Mouse (Mus musculus) hindbrain, embryonic 15.5 days (tissue): ENCODE data around the gene Rpl10. TPM values are rescaled to one million over a fixed set of nuclear protein-coding genes. Genes with fewer than 3 reads are reported as not detected.

Experiments used
- ATAC-seq: fragments of 200-750 bp; cut with Nextera tagmentation; 2 replicates; pipeline ENCODE4 v1.8.0; 2017; ENCODE audit warnings: low read depth, moderate number of reproducible peaks, moderate TSS enrichment; ENCODE audit not compliant: low FRiP score
- H3K27ac ChIP-seq: fragments of 300-500 bp; sonication (generic); replicated peaks from 2 replicates; pipeline ENCODE4 v1.5.1; 2015; ENCODE audit warnings: mild to moderate bottlenecking, inconsistent platforms
- H3K27me3 ChIP-seq: fragments of 300-500 bp; sonication (generic); 2 replicates; pipeline ENCODE4 v1.6.1; 2015; ENCODE audit warnings: control low read depth, inconsistent platforms
- H3K36me3 ChIP-seq: fragments of 300-500 bp; sonication (generic); 2 replicates; pipeline ENCODE4 v1.6.1; 2015; ENCODE audit warnings: control low read depth, inconsistent platforms
- H3K4me1 ChIP-seq: fragments of 300-500 bp; sonication (generic); replicated peaks from 2 replicates; pipeline ENCODE4 v1.6.1; 2015; ENCODE audit warnings: control low read depth, inconsistent platforms
- H3K4me2 ChIP-seq: fragments of 300-500 bp; sonication (generic); 2 replicates; pipeline ENCODE4 v1.6.1; 2015; ENCODE audit warnings: moderate library complexity, mild to moderate bottlenecking, inconsistent platforms
- H3K4me3 ChIP-seq: fragments of 300-500 bp; sonication (generic); 2 replicates; pipeline ENCODE4 v1.5.1; 2015; ENCODE audit warnings: mild to moderate bottlenecking, inconsistent platforms
- H3K9ac ChIP-seq: fragments of 300-500 bp; sonication (generic); 2 replicates; pipeline ENCODE4 v1.6.1; 2015; ENCODE audit warnings: inconsistent platforms
- H3K9me3 ChIP-seq: fragments of 300-500 bp; sonication (generic); 2 replicates; pipeline ENCODE4 v1.6.1; 2016; ENCODE audit warnings: control low read depth, inconsistent platforms
- WGBS: fragments of 180-500 bp; shearing (Covaris S2); methylation state at CpG from one replicate; pipeline ENCODE4 v1.1.7; 2015; 5-methylcytosine and 5-hydroxymethylcytosine counted together
- polyA plus RNA-seq: library from polyadenylated mRNA; unstranded; fragments of >200 nt; fragmentation: Nextera tagmentation; extraction: Ambion mirVana; gene quantifications from 2 replicates; pipeline ENCODE4 v1.2.1, GENCODE M21; 2015

Rpl10 gene
- polyA plus RNA-seq, 1 experiment from 2014 or later: 396 TPM

DNA sequence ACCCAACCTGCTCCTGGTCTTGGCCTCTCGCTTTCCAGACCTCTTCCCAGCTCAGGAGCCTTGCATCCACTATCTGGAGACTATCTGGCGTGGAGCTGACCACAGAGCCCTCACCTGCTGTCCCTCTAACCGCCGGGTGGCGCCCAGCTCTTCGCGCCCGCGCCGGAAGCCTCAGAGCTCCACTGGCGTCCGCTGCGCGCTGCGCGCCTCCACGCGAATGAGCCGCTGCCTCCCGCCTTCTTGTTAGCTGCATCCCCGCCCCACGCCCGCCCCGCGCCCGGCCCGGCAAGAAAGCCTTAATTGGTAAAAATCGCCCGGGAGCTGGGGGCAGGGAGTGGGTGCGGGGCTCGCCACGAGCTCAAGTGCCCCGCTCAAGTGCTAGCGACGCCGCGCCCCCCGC, 21.0 kb upstream of the Rpl10 start, which contains the start of gene Flna:
Flna (minus strand) TSS at position 206 of the 400 bp plus-strand sequence.
- Histone ChIP-seq H3K4me2 (peak within 1 kb of the TSS; percentile 67), H3K27me3 (no peaks in the 10 kb centered on the region), H3K9me3 (no peaks in the 10 kb centered on the region), H3K4me1 (0 out of 2 replicates have a peak, but pooled peaks cover 7% of the 10 kb centered on the region), H3K27ac (peak within 1 kb of the TSS; percentile 48), H3K4me3 (peak within 1 kb of the TSS; percentile 46), H3K9ac (peak within 1 kb of the TSS; percentile 46), H3K36me3 (no peaks in the 10 kb centered on the region)
- no peak for ATAC-seq
- WGBS: 17% methylated on average over 38 of the region's 38 CpGs

DNA sequence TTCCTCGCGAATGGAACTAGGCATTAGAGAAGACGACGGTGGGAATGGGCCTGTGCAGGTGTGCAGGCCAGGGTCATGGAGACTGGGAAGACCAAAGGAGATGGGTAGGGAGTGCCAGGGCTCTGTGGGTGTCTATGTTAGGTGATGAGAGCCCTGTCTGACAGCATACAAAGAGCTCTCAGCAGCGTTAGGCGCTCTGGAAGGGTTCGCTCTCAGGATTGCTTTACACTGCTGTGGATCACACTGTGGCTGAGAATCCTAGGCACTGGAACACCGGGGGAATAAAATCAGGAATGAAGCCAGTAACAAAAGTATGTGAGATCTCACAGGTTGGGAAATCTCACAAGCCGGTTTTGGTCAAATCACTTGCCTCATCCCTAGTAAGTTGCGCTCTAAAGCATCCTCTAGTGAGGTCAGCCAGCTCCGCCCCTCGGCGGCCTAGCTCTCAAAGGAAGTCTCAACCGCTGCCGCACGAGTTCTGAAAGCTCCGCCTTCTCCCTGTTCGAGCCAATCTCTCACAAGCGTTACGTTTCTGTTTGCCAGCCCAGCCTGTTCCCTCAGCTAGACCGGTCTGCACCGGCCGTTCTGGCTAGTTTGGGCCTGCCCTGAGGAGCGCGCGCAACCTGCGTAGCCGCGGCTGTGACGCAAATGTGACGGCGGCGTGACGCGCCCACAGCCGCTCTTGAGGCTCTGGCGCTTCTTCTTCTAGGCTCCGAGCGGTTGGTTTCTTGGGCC, 16.3 kb upstream of the Rpl10 start, which contains the start of gene Emd:
Emd (plus strand) TSS at position 535 of the 735 bp plus-strand sequence.
- Histone ChIP-seq H3K27ac (peak within 1 kb of the TSS; percentile 93), H3K27me3 (no peaks in the 10 kb centered on the region), H3K9ac (peak within 1 kb of the TSS; percentile 68), H3K4me2 (peak within 1 kb of the TSS; percentile 65), H3K4me1 (peaks cover 11% of the 10 kb centered on the region), H3K9me3 (no peaks in the 10 kb centered on the region), H3K4me3 (peak within 1 kb of the TSS; percentile 58), H3K36me3 (no peaks in the 10 kb centered on the region; the same call in 1 of the 2 replicates)
- ATAC-seq: peak; percentile 97
- WGBS: 26% methylated on average over 39 of the region's 39 CpGs

- H3K4me1 ChIP-seq: peaks cover 10% of the 10 kb centered on the region
- no peaks in the 10 kb centered on the region for H3K27me3 ChIP-seq
- peak overlapping the region; percentile 58 for H3K4me3 ChIP-seq
- peak; percentile 75; the same call in 1 of the 2 replicates for ATAC-seq
- no peaks in the 10 kb centered on the region; the same call in 1 of the 2 replicates for H3K36me3 ChIP-seq
- peak overlapping the region; percentile 68 for H3K9ac ChIP-seq
- peak overlapping the region; percentile 93 for H3K27ac ChIP-seq
- H3K9me3 ChIP-seq: no peaks in the 10 kb centered on the region
- H3K4me2 ChIP-seq: peak overlapping the region; percentile 65
- WGBS: 40% methylated on average over 27 of the region's 31 CpGs
These were observed 15.6 kb upstream of the Rpl10 start for GRCm38 (mm10) chrX:74254888-74255565.

GRCm38 (mm10) chrX:74257746-74258145, 12.9 kb upstream of the Rpl10 start:
- H3K4me2 ChIP-seq: no peak overlapping the region
- WGBS: 92% methylated on average over 3 of the region's 3 CpGs
- no peaks in the 10 kb centered on the region for H3K27me3 ChIP-seq
- no peaks in the 10 kb centered on the region; the same call in 1 of the 2 replicates for H3K36me3 ChIP-seq
- H3K4me1 ChIP-seq: peaks cover 10% of the 10 kb centered on the region
- no peak for ATAC-seq
- H3K9ac ChIP-seq: no peak overlapping the region
- no peaks in the 10 kb centered on the region for H3K9me3 ChIP-seq
- no peak overlapping the region for H3K4me3 ChIP-seq
- no peak overlapping the region for H3K27ac ChIP-seq

DNA sequence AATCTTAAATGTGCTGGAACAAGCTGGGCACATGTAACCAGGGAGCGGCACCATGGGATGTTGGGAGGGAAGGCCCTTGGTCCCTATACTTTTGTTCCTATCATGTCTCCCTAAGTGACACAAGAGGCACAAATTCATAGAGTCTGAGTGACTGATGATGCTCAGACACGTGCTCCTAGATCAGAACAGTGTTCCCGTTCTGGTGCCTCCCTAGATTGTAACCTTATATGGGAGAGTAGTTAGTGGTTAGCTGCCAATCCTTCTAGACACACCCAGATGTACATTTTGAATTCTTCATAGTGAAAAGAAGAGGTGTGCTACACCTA, 913 bp upstream of the Rpl10 start:
- H3K27me3 ChIP-seq: no peaks in the 10 kb centered on the region
- H3K9me3 ChIP-seq: no peaks in the 10 kb centered on the region
- peak overlapping the region; percentile 60 for H3K4me2 ChIP-seq
- H3K4me3 ChIP-seq: peak overlapping the region; percentile 61
- peak overlapping the region; percentile 96 for H3K27ac ChIP-seq
- peaks cover 2% of the 10 kb centered on the region; the same call in 1 of the 2 replicates for H3K36me3 ChIP-seq
- ATAC-seq: peak; percentile 46
- H3K4me1 ChIP-seq: peaks cover 8% of the 10 kb centered on the region
- peak overlapping the region; percentile 40 for H3K9ac ChIP-seq
- WGBS: 31% methylated on average over 3 of the region's 3 CpGs

DNA sequence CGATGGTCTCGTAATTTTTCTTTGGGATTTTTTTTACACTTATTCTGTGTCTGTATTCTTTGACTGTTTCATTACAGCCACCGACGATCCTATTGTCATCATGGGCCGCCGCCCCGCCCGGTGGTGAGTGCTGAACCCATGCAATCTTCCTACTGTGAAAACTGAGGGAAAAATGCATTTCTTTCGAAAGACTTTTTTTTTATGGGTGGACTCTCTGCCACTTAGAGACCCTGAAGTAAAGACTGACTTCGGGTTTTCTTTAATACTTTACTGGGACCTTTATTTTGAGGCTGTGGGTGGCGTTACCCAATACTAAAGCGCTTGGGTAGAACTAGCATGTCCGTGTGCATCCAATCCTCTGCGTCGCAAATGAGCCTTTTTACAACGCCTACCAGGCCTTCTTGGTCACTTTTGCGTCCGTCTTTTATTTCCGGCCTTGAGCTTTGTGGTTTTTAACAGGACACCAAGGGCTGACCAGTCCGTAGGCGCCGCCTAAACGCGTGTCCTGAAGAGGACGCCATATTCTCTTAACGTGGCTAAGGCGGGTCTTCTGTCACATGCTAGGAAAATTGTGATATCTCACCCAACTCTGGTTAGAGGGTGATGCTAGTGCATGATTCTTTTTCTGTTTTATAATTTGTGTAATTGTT, 415 bp downstream of the Rpl10 start:
- ATAC-seq: no peak
- H3K4me1 ChIP-seq: peaks cover 8% of the 10 kb centered on the region
- WGBS: 18% methylated on average over 27 of the region's 27 CpGs
- peak overlapping the region; percentile 61 for H3K4me3 ChIP-seq
- H3K27me3 ChIP-seq: no peaks in the 10 kb centered on the region
- peaks cover 2% of the 10 kb centered on the region; the same call in 1 of the 2 replicates for H3K36me3 ChIP-seq
- peak overlapping the region; percentile 56 for H3K4me2 ChIP-seq
- H3K9ac ChIP-seq: peak overlapping the region; percentile 77
- no peaks in the 10 kb centered on the region for H3K9me3 ChIP-seq
- H3K27ac ChIP-seq: peak overlapping the region; percentile 69

DNA sequence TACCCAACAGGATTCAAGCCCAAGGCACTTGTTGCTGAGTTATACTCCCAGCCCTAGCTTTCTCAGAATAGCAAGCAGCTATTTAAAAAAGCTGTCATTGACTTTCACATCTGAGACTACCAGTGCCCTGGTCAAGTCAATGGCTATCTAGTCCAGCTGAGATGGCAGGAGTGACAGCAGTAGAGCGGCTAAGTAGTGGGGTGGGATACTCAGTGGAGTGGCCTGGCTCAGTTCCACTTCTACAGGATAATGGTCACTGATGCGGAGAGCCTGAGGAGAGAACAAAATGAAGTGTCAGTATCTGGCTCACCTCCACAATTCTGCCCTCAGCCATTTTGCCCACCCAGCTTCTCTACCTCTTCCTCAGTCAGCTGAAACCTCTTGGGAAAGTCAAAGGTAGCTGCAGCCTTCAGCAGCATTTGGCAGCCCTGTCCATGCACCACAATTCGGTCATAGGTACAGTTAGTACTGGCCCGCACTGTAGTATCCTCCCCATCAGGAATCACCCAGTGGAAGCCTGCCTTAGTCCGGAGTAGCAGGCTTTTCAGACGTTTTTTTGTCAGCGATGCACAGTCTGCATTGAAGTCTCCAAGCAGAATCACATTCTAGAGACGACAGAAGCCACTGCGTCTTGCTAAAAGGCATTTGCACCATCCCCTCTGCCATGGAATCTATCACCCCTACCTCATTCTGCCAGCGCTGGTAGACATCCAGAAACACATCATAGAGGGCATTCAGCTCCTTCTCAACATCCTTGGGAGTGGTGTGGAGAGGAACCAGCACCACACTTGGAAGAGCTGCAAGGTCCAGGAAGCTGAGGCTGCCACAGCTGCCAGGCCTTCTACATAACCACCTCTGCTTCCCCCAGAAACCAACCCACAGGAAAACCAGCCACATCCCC, 3.1 kb downstream of the Rpl10 start:
- Histone ChIP-seq H3K4me1 (peaks cover 8% of the 10 kb centered on the region), H3K27ac (no peak overlapping the region), H3K27me3 (no peaks in the 10 kb centered on the region), H3K9me3 (no peaks in the 10 kb centered on the region), H3K4me3 (no peak overlapping the region), H3K4me2 (no peak overlapping the region), H3K36me3 (peaks cover 2% of the 10 kb centered on the region; the same call in 1 of the 2 replicates), H3K9ac (no peak overlapping the region)
- WGBS: 33% methylated on average over 10 of the region's 10 CpGs
- ATAC-seq: no peak

GRCm38 (mm10) chrX:74277916-74278315, 7.3 kb downstream of the Rpl10 start:
- H3K27me3 ChIP-seq: no peaks in the 10 kb centered on the region
- no peaks in the 10 kb centered on the region for H3K9me3 ChIP-seq
- 83% methylated on average over 8 of the region's 8 CpGs for WGBS
- no peak overlapping the region for H3K4me2 ChIP-seq
- no peak overlapping the region for H3K27ac ChIP-seq
- no peaks in the 10 kb centered on the region for H3K36me3 ChIP-seq
- H3K4me1 ChIP-seq: peaks cover 6% of the 10 kb centered on the region; the same call in 1 of the 2 replicates
- ATAC-seq: no peak
- H3K9ac ChIP-seq: no peak overlapping the region
- no peak overlapping the region for H3K4me3 ChIP-seq

DNA sequence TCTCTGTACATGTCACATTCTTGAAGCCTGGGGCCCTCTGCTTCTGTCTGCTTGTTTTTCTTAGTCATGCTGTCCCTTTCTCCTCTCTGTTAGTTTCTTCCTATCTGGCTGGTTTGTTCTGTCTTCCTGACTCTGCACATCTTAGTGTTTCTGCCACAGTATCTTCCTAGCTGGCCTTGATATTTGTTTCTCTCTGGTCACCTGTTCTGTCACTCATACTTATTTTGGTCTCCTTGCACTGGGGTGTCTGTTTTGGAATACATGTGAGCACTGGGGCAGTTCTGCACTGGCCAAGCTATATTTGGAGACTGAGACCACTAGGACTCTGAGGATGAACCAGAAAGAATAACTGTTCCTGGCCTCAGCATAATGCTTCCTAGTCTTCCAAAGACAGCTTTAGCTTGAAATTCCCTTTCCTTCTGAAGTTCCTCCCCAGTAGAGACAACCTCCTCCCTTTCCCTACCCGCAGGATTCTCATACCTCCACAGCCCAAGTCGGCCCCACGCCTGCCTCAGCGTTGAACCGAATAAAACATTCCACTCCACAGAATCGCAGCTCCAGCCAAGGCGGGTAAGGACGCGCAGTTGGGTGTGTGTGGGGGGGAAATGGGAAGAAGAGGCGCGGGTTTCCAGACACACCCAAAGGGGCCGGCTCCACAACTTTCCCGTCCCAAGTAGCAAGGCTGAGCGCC, 10.6 kb downstream of the Rpl10 start:
- 24% methylated on average over 14 of the region's 14 CpGs for WGBS
- peak overlapping the region; percentile 70 for H3K4me2 ChIP-seq
- no peak for ATAC-seq
- H3K27ac ChIP-seq: peak overlapping the region; percentile 83
- H3K4me3 ChIP-seq: peak overlapping the region; percentile 62
- H3K36me3 ChIP-seq: no peaks in the 10 kb centered on the region
- H3K9ac ChIP-seq: peak overlapping the region; percentile 66
- no peaks in the 10 kb centered on the region for H3K9me3 ChIP-seq
- peaks cover 15% of the 10 kb centered on the region for H3K4me1 ChIP-seq
- H3K27me3 ChIP-seq: no peaks in the 10 kb centered on the region

DNA sequence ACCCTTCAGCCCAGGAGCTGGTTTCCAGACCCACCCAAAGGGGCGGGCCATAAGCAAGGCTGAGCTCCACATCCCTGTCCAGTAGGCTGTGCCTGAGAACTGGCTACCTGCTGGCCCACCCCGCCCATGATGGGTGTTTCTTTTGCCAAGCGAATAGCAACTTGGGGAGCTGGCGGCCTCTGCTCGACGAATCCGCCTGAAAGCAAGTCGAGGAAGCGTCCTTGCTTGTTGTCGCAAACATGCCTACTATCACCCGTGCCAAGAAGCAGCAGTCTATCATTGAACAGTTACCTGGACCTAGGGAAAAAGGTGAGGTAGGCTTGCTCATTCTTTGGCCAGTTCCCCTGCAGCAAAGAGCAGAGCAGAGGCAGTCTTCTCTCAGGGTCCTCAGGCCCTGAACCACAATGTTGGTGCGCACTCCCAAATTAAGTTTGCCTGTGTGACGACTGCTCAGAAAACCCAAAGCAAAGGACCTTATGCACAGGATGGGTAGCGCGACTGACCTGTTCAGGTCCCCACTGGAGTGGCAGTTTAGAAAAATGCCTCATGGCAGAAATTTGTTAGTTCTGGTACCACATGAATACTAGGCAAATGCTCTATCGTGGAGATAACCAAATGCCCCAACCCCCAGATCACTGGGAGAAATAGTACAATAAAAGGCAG, 11.3 kb downstream of the Rpl10 start, which contains the start of the genes Taz and Dnase1l1:
Taz (plus strand) TSS at position 181 of the 663 bp plus-strand sequence.
Dnase1l1 (minus strand) TSS at position 606 of the 663 bp plus-strand sequence.
- WGBS: 18% methylated on average over 16 of the region's 16 CpGs
- H3K4me2 ChIP-seq: peak within 1 kb of the TSS; percentile 70
- peak within 1 kb of the TSS; percentile 83 for H3K27ac ChIP-seq
- H3K36me3 ChIP-seq: no peaks in the 10 kb centered on the region
- peak; percentile 67 for ATAC-seq
- H3K4me3 ChIP-seq: peak within 1 kb of the TSS; percentile 62
- H3K9me3 ChIP-seq: no peaks in the 10 kb centered on the region
- peaks cover 15% of the 10 kb centered on the region for H3K4me1 ChIP-seq
- peak within 1 kb of the TSS; percentile 66 for H3K9ac ChIP-seq
- no peaks in the 10 kb centered on the region for H3K27me3 ChIP-seq
